Mouse (Mus musculus): ENCODE results near the gene Ubc. TPM values are rescaled to one million over a fixed set of nuclear protein-coding genes. Genes with fewer than 3 reads are reported as not detected.
A peak's percentile ranks its signal among the peaks of the same experiment; 100 is the strongest.

Gene Ubc
- polyA plus RNA-seq, 1 experiment from 2014 or later: 875 TPM

DNA sequence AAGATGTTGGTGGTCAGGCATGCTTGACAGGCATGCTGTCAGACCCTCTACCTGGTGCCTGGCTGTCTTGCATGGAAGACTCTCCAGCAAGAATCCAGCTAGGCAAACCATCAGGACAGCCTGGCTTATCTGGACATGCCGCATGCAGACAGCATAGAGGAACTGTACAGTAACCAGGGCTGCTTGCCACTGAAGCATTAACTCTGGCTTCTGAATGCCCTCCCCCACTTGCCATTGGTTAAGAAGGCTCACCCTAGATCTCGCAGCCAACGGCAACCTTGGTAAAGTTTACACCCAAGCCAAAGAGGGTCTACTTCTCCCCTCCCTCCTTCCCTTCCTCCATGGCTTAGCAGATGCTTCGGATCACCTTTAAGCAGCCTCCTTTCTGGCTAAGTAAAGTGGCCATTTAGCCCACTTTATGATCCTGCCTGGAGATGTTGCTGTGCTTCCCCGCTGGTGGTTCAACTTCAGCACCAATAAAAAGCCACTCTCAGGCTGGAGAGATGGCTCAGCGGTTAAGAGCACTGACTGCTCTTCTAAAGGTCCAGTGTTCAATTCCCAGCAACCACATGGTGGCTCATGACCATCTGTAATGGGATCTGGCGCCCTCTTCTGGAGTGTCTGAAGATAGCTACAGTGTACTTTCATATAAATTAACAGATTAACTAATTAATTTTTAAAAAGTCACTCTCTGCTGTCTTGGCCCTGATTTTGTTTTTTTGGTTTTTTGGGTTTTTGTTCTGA, 18.9 kb downstream of the Ubc start:
- Histone ChIP-seq H3K4me2 (replicated peaks) (no peak overlapping the region), H3K9me3 (no peaks in the 10 kb centered on the region), H3K4me1 (replicated peaks) (no peaks in the 10 kb centered on the region), H3K27ac (no peak overlapping the region), H3K4me3 (replicated peaks) (no peak overlapping the region), H3K36me3 (no peaks in the 10 kb centered on the region), H3K9ac (no peak overlapping the region), H3K27me3 (replicated peaks) (no peaks in the 10 kb centered on the region)
- ATAC-seq: no peak
- 73% methylated on average over 7 of the region's 7 CpGs for WGBS

DNA sequence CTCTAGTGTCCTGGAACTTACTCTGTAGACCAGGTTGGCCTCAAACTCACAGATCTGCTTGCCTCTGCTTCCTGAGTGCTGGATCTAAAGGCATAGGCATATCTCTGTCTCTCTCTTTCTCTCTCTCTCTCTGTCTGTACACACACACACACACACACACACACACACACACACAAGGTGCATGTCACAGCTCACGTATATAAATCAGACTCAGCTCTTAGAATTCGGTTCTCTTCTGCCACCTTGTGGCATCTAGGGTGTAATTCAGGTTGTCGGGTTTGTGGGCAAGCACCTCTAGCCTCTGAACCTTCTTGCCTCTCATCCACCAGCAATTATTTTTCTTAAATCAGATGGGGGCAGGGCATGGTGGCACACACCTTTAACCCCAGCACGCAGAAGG, 21.4 kb downstream of the Ubc start:
- Histone ChIP-seq H3K9ac (no peak overlapping the region), H3K27ac (no peak overlapping the region), H3K9me3 (no peaks in the 10 kb centered on the region), H3K36me3 (no peaks in the 10 kb centered on the region), H3K4me3 (replicated peaks) (no peak overlapping the region), H3K4me1 (replicated peaks) (no peaks in the 10 kb centered on the region), H3K4me2 (replicated peaks) (no peak overlapping the region), H3K27me3 (replicated peaks) (no peaks in the 10 kb centered on the region)
- ATAC-seq: peak; percentile 41
- 4% methylated on average over 4 of the region's 4 CpGs for WGBS

DNA sequence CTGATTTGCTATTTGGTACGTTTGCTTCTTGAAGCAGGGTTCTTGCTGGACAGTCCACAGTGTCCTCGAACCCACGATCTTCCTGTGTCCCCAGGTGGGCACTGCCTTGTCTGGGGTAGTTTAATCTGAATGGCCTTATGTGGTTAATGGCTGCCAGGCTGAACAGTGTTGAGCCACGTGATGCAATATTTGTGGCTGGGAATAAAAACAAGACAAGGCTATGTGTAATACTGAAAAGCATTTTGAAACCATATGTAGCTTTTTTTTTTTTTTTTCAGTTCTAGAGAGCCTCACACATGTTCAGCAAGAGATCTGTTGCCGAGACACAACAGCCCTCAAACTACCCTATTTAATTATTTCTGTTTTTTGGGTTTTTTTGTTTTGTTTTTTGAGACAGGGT, 21.8 kb downstream of the Ubc start:
- no peaks in the 10 kb centered on the region for H3K9me3 ChIP-seq
- H3K9ac ChIP-seq: no peak overlapping the region
- no peak for ATAC-seq
- H3K4me3 ChIP-seq (replicated peaks): no peak overlapping the region
- WGBS: 73% methylated on average over 5 of the region's 5 CpGs
- no peaks in the 10 kb centered on the region for H3K27me3 ChIP-seq (replicated peaks)
- no peak overlapping the region for H3K27ac ChIP-seq
- no peaks in the 10 kb centered on the region for H3K36me3 ChIP-seq
- H3K4me2 ChIP-seq (replicated peaks): no peak overlapping the region
- H3K4me1 ChIP-seq (replicated peaks): no peaks in the 10 kb centered on the region

DNA sequence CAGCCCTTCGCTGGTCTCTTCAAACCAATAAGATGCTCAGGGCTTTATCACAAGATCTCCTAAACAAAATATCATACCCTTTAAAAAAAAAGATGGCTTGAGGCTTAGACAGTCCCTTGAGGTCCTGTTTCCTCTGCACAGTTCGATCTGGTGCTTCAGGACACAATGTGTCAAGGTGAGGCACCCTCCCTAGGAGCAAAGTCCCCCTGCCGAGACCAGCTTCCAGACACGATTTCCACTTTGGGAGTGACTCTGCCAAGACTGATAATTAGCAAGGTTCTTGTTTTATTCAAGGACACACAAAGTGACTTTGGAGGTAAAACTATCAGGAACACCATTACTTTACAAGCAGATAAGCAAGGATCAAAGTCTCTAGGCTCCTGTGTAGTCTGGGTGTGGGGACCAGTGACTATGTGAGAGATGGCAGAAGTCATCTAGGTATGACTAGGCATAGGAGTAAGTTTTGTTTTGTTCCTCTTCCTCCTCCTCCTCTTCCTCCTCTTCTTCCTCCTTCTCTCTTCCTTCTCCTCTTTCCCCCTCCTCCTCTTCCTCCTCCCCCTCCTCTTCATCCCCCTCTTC, 25.1 kb downstream of the Ubc start:
- no peak overlapping the region for H3K27ac ChIP-seq
- H3K36me3 ChIP-seq: no peaks in the 10 kb centered on the region
- no peak overlapping the region for H3K4me2 ChIP-seq (replicated peaks)
- WGBS: 62% methylated on average over 4 of the region's 4 CpGs
- no peaks in the 10 kb centered on the region for H3K27me3 ChIP-seq (replicated peaks)
- no peak overlapping the region for H3K4me3 ChIP-seq (replicated peaks)
- ATAC-seq: peak; percentile 86
- no peaks in the 10 kb centered on the region for H3K4me1 ChIP-seq (replicated peaks)
- H3K9ac ChIP-seq: no peak overlapping the region
- H3K9me3 ChIP-seq: no peaks in the 10 kb centered on the region

DNA sequence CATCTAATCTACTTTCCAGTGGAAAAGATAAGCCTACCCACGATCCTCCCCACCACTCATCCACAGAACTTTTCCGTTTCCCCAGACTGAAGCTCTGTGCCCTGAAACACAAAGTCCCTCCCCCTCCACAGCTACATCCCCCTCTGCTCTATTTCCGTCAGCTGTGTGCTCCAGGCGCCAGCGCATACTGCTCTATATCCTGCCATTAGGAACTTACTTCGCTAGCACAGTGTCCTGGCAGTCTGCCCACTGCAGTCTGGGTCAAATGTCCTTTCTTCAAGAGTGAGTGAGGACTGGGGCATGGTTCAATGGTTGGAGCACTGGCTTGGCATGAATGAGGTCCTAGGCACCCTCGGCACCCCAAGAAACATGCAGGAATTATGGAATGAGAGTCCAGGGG, 26.1 kb downstream of the Ubc start:
- Histone ChIP-seq H3K4me1 (replicated peaks) (no peaks in the 10 kb centered on the region), H3K9ac (no peak overlapping the region), H3K36me3 (no peaks in the 10 kb centered on the region), H3K4me3 (replicated peaks) (no peak overlapping the region), H3K9me3 (no peaks in the 10 kb centered on the region), H3K27ac (no peak overlapping the region), H3K27me3 (replicated peaks) (no peaks in the 10 kb centered on the region), H3K4me2 (replicated peaks) (no peak overlapping the region)
- no peak for ATAC-seq
- 57% methylated on average over 7 of the region's 7 CpGs for whole genome bisulfite sequencing

DNA sequence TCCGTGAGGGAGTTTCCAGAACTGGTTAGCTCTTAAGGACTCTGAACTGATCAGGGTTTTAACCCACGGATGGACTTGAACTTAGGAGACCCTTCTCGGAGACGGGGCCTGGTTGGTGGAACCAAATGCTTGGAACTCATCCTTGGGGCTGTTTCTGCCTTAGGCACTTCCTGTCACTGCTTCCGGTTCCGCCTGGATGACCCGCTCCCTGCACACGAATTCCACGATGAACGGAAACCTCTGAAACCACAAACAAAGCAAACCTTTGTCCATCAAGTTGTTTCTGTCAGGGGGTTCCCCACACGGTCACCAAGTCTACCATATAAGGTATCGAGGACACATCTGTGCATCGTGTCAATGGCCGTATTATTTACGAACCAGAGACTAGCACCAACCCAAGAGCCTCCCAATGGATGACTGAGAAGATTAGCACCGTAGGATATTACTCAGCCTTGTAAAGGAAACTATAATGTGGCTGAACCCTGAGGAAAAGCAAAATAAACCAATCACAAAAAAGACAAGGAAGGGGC, 29.0 kb downstream of the Ubc start:
- no peak overlapping the region for H3K4me3 ChIP-seq (replicated peaks)
- H3K27ac ChIP-seq: no peak overlapping the region
- H3K9ac ChIP-seq: no peak overlapping the region
- H3K9me3 ChIP-seq: no peaks in the 10 kb centered on the region
- no peaks in the 10 kb centered on the region; the same call in 1 of the 2 replicates for H3K4me1 ChIP-seq (replicated peaks)
- no peak for ATAC-seq
- no peak overlapping the region for H3K4me2 ChIP-seq (replicated peaks)
- no peaks in the 10 kb centered on the region for H3K27me3 ChIP-seq (replicated peaks)
- WGBS: 77% methylated on average over 16 of the region's 16 CpGs
- H3K36me3 ChIP-seq: no peaks in the 10 kb centered on the region

DNA sequence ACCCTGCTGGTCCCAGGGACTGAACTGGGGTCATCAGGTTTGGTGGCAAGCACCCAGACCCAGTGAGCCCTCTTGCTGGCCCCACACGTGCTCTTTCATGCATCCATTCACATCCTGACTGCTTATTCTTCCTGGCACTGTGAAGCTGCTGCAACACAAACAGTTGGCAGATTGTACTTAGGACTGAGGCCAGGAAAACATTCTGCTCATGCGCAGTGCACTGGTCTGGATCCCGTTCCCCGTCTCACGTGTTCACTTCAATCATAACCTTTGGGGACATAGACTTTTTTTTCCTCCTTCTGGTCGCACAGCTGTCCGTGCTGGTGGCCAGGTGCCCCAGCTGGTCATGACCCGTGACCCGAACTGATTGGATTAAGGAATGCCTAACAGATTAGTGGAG, 29.4 kb downstream of the Ubc start:
- no peak overlapping the region for H3K27ac ChIP-seq
- H3K36me3 ChIP-seq: no peaks in the 10 kb centered on the region
- no peaks in the 10 kb centered on the region for H3K27me3 ChIP-seq (replicated peaks)
- H3K4me1 ChIP-seq (replicated peaks): no peaks in the 10 kb centered on the region; the same call in 1 of the 2 replicates
- no peak overlapping the region for H3K4me2 ChIP-seq (replicated peaks)
- no peak overlapping the region for H3K9ac ChIP-seq
- H3K4me3 ChIP-seq (replicated peaks): no peak overlapping the region
- no peaks in the 10 kb centered on the region for H3K9me3 ChIP-seq
- no peak for ATAC-seq
- WGBS: 74% methylated on average over 9 of the region's 9 CpGs

DNA sequence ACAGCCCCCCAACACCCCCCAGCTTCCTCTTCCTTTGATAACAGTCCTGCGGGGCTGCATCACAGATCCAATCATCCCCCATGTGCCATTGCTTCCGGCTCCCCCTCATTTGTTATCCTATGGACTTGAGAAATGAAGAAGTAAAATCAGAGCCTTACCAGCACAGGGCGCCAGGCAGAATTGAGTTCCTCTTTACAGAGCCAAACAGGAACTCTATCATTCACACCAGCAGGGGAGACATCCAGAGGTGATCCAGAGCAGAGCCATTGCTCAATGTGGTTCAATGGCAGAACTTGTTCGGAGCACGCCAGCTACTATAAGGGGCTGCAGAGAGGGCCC, 31.8 kb downstream of the Ubc start:
- WGBS: 60% methylated on average over 5 of the region's 5 CpGs
- no peak for ATAC-seq
- no peak overlapping the region for H3K4me2 ChIP-seq (replicated peaks)

DNA sequence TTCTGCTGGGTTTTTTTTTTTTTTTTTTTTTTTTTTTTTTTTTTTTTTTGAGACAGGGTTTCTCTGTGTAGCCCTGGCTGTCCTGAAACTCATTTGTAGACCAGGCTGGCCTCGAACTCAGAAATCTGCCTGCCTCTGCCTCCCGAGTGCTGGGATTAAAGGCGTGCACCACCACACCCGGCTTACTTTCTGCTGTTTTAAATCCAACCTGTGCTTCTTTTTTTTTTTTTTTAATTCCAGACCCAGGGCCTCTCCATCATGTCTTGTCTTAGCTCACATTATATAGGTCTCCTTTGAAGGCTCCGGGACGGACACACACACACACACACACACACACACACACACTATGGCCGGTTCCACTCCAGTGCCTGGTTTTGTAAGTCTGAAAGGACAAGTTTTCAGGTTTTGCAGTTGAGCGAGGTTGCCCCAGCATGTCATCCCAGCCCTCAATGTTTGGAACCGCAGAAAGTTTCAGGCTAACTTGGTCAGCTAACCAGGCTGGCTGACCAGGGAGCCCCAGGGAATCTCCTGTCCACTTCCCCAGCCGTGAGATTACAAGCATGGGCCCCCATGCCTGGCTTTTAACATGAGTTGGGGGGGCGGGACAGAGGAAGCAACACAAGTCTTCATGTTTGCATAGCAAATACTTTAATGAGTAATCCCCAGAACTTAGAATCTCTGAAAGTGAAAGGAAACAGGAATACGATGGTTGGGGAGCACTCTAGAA, 32.3 kb downstream of the Ubc start:
- H3K4me2 ChIP-seq (replicated peaks): no peak overlapping the region
- no peak for ATAC-seq
- WGBS: 73% methylated on average over 12 of the region's 12 CpGs
- no peak overlapping the region for H3K27ac ChIP-seq
- H3K9ac ChIP-seq: no peak overlapping the region
- H3K27me3 ChIP-seq (replicated peaks): no peaks in the 10 kb centered on the region
- no peaks in the 10 kb centered on the region for H3K36me3 ChIP-seq
- no peaks in the 10 kb centered on the region; the same call in 1 of the 2 replicates for H3K4me1 ChIP-seq (replicated peaks)
- no peaks in the 10 kb centered on the region for H3K9me3 ChIP-seq
- no peak overlapping the region for H3K4me3 ChIP-seq (replicated peaks)

More for the DNA sequence above, 31.8 kb downstream of the Ubc start:
- Histone ChIP-seq H3K36me3 (no peaks in the 10 kb centered on the region), H3K27me3 (replicated peaks) (no peaks in the 10 kb centered on the region), H3K9me3 (no peaks in the 10 kb centered on the region), H3K4me3 (replicated peaks) (no peak overlapping the region), H3K9ac (no peak overlapping the region), H3K27ac (no peak overlapping the region), H3K4me1 (replicated peaks) (no peaks in the 10 kb centered on the region; the same call in 1 of the 2 replicates)

DNA sequence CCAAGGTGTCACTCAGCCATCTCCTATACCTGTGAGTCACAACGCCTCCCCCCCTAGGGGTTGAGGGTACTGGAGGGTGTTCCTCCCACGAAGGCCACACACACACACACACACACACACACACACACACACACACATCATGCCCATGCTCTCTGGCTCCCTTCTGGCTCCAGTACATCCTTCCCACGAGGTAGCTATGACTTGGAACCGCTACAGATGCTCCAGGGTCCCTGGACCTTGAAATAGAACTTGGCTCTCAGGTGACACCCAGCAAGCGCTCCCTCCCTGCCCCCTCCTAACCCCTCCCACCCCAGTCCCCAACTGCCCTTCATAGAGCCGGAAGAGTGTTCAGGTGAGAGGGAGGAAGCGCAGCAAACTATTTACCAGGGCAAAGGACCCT, 34.4 kb downstream of the Ubc start:
- Histone ChIP-seq H3K9ac (no peak overlapping the region), H3K27me3 (replicated peaks) (no peaks in the 10 kb centered on the region), H3K27ac (no peak overlapping the region), H3K4me2 (replicated peaks) (no peak overlapping the region), H3K9me3 (no peaks in the 10 kb centered on the region), H3K4me3 (replicated peaks) (no peak overlapping the region), H3K4me1 (replicated peaks) (no peaks in the 10 kb centered on the region; the same call in 1 of the 2 replicates), H3K36me3 (no peaks in the 10 kb centered on the region)
- no peak for ATAC-seq
- 42% methylated on average over 7 of the region's 7 CpGs for WGBS

DNA sequence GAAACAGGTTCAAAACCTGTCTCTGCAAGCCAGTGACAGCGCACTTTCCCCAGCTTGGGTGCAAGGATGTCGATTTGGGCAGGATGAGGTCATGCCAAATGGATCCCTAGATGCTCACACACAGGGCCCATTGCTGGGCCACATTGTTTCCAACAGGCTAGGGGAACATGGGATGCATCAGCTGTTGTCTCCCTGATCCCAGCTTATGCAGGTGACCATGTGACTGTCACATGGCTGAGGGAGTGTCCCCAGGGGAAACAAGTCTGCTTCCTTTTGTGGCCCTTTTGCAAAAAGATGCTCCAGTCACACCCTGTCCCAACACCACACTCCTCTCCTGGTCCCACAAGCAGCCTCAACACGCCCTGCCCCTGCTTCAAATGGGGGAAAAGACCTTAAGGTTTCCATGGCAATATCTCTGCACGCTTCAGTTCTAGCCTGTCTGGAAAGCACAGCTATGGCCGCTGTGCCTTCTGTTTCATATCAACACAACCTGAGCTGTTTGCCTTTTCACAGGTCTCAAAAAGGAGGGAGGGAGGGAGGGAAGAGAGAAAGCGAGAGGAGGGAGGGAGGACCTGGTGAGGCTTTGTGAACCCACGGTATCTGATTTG, 35.0 kb downstream of the Ubc start:
- WGBS: 50% methylated on average over 7 of the region's 7 CpGs
- Histone ChIP-seq H3K4me3 (replicated peaks) (no peak overlapping the region), H3K36me3 (no peaks in the 10 kb centered on the region), H3K27me3 (replicated peaks) (no peaks in the 10 kb centered on the region), H3K9ac (no peak overlapping the region), H3K4me1 (replicated peaks) (no peaks in the 10 kb centered on the region; the same call in 1 of the 2 replicates), H3K27ac (no peak overlapping the region), H3K4me2 (replicated peaks) (no peak overlapping the region), H3K9me3 (no peaks in the 10 kb centered on the region)
- no peak for ATAC-seq

DNA sequence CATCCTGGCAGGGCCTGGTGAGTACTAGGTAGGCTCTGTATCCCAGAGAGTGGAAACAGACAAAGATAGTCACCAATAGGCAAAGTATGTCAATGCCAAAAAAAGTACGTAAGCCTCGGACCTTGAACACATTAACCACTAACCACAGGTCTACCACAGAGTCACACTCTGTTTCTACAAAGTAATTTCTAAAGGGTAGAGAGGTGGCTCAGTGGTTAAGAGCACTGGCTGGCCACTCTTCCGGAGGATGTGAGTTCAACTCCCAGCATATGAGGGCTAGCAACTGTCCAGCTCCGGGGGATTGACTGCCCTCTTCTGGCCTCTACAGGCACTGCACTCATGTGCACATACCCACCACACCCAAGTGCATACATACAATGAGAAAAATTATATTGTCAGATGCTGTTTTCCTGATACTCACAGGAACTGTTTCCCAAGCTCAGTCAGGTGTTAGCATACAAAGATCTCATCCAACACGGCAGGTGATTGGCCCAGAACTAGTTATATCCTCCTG, 37.2 kb downstream of the Ubc start:
- no peak for ATAC-seq
- 92% methylated on average over 5 of the region's 5 CpGs for WGBS
- no peak overlapping the region for H3K9ac ChIP-seq
- H3K4me1 ChIP-seq (replicated peaks): no peaks in the 10 kb centered on the region; the same call in 1 of the 2 replicates
- H3K36me3 ChIP-seq: no peaks in the 10 kb centered on the region
- H3K4me3 ChIP-seq (replicated peaks): no peak overlapping the region
- H3K27ac ChIP-seq: no peak overlapping the region
- H3K9me3 ChIP-seq: no peaks in the 10 kb centered on the region
- no peaks in the 10 kb centered on the region for H3K27me3 ChIP-seq (replicated peaks)
- no peak overlapping the region for H3K4me2 ChIP-seq (replicated peaks)
